Mouse (Mus musculus) ES-E14 (cell line): ENCODE results near the gene Gtf2a2. TPM values are rescaled to one million over a fixed set of nuclear protein-coding genes. Genes with fewer than 3 reads are reported as not detected.

Experiments
- DNase-seq: peaks from one replicate; pipeline ENCODE4 v3.0.0-alpha.2; 2013; ENCODE audit warnings: low read depth, low spot score
- H3K27ac ChIP-seq: 2 replicates; pipeline ENCODE4 v1.5.1; 2012; ENCODE audit warnings: low read depth, mild to moderate bottlenecking, low read length, moderate library complexity, mixed read lengths; ENCODE audit not compliant: poor library complexity, insufficient read depth, severe bottlenecking
- H3K36me3 ChIP-seq: 2 replicates; pipeline ENCODE4 v1.6.1; 2012; ENCODE audit warnings: mild to moderate bottlenecking, low read length, moderate library complexity, mixed read lengths; ENCODE audit not compliant: control insufficient read depth, poor library complexity, insufficient read depth, severe bottlenecking
- H3K4me1 ChIP-seq, 2 experiments: fragments of 150-350 bp in 1 of 2; sonication (generic) in 1 of 2; 2 replicates each; pipeline ENCODE4 v1.6.1; 2012; ENCODE audit warnings: low read length in 2 of 2, mild to moderate bottlenecking in 1 of 2, mixed read lengths in 1 of 2; ENCODE audit not compliant: control insufficient read depth in 2 of 2, insufficient read depth in 2 of 2, poor library complexity in 1 of 2
- H3K4me3 ChIP-seq, 2 experiments: fragments of 150-350 bp in 1 of 2; sonication (generic) in 1 of 2; 2 replicates each; pipeline ENCODE4 v1.5.1; 2012; ENCODE audit warnings: low read length in 2 of 2, low read depth in 1 of 2, mild to moderate bottlenecking in 1 of 2, mixed read lengths in 1 of 2; ENCODE audit not compliant: insufficient read depth in 1 of 2, poor library complexity in 1 of 2, severe bottlenecking in 1 of 2
- H3K9ac ChIP-seq: 2 replicates; pipeline ENCODE4 v1.6.1; 2012; ENCODE audit warnings: low read depth, mild to moderate bottlenecking, low read length, mixed read lengths; ENCODE audit not compliant: poor library complexity, insufficient read depth, severe bottlenecking
- H3K9me3 ChIP-seq: fragments of 150-350 bp; sonication (generic); 2 replicates; pipeline ENCODE4 v1.6.1; 2012; ENCODE audit warnings: low read depth, mild to moderate bottlenecking, low read length; ENCODE audit not compliant: control insufficient read depth, insufficient read depth
- CHD2 ChIP-seq: IDR thresholded peaks from 2 replicates; pipeline ENCODE4 v1.6.1; 2014; ENCODE audit warnings: mild to moderate bottlenecking, low read depth, low read length, inconsistent platforms
- HCFC1 ChIP-seq: IDR thresholded peaks from 2 replicates; pipeline ENCODE4 v1.6.1; 2012; ENCODE audit warnings: low read length, inconsistent platforms, borderline replicate concordance; ENCODE audit not compliant: insufficient read depth
- MAFK ChIP-seq: IDR thresholded peaks from 2 replicates; pipeline ENCODE4 v1.6.1; 2014; ENCODE audit warnings: mild to moderate bottlenecking, low read depth, low read length, inconsistent platforms; ENCODE audit not compliant: insufficient read depth
- ZC3H11A ChIP-seq: IDR thresholded peaks from 2 replicates; pipeline ENCODE4 v1.6.1; 2012; ENCODE audit warnings: low read depth, mild to moderate bottlenecking, inconsistent platforms, low read length, borderline replicate concordance
- ZNF384 ChIP-seq: IDR thresholded peaks from 2 replicates; pipeline ENCODE4 v1.6.1; 2012; ENCODE audit warnings: low read depth, low read length, inconsistent platforms
- in situ Hi-C, 2 experiments: fragments of 600-800 bp; cut with MboI; formaldehyde crosslinking; loops; one replicate each; pipeline ENCODE4 v1.15.1; 2025; ENCODE audit warnings: low sequenced_read_pairs in 2 of 2, inconsistent platforms in 1 of 2; ENCODE audit not compliant: unreplicated experiment in 2 of 2
- total RNA-seq: library from RNA; depleted of rRNA; stranded (reverse); fragments of 300-350 nt; gene quantifications from 2 replicates; pipeline ENCODE4 v1.2.3, GENCODE M21; 2012

The Gtf2a2 gene
- total RNA-seq, 1 experiment = 70.9 TPM

DNA sequence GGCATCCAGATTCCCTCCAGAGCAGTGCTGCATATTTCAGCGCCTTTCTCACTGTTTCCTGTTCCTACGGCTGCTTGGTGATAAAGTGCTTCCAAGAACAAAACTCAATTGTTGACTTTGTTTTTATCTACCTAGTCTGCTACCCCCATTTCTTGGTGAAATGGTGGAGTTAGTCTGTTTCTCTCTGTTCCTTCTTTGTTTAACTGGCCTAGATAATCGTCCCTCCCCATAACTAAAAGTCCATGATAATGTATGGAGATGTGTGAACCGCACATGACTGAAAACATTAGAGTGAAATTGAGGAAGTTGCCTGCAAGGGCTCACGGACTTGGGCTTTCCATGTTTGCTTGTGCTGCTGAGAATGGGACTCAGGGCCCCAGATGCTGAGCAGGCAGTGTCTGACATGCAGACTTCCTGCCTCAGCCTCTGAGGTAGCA, 19.5 kb upstream of the Gtf2a2 start:
- DNase-seq = no peak
- no peaks in the 10 kb centered on the region for H3K9me3 ChIP-seq
- no peak overlapping the region for H3K9ac ChIP-seq
- H3K27ac ChIP-seq = no peak overlapping the region
- no peak overlapping the region for H3K4me3 ChIP-seq
- TF ChIP-seq HCFC1 (no peak), CHD2 (no peak), ZC3H11A (no peak), MAFK (no peak), ZNF384 (no peak)
- in situ Hi-C loops = no loop called here
- peaks cover 8% of the 10 kb centered on the region for H3K36me3 ChIP-seq
- H3K4me1 ChIP-seq = peaks cover 2 to 4% of the 10 kb centered on the region in 2 experiments; a peak in 2 of 4 replicates

DNA sequence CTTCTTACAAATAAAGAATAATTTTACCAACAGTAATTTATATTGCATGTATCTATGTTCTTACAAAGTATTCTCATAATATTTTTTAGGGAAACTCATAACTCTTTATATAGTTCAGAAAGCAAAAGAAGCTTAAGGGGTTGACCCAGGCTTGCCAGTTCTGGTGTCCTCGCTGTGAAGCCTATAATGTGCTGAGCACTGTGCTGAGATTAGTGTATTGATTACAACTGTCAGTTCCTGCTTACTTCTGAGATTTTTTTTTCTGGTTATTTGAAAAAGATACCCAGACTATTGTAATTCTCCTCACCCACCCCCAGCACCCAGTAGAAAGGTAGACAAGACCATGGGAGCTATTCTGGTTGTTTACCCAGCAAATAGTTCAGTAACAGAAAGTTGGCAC, 18.9 kb upstream of the Gtf2a2 start:
- H3K27ac ChIP-seq = no peak overlapping the region
- no peak overlapping the region for H3K4me3 ChIP-seq
- no peak overlapping the region for H3K9ac ChIP-seq
- TF ChIP-seq HCFC1 (no peak), ZC3H11A (no peak), ZNF384 (no peak), MAFK (no peak), CHD2 (no peak)
- no peak for DNase-seq
- peaks cover 2 to 4% of the 10 kb centered on the region in 2 experiments; a peak in 2 of 4 replicates for H3K4me1 ChIP-seq
- in situ Hi-C loops = no loop called here
- peaks cover 8% of the 10 kb centered on the region for H3K36me3 ChIP-seq
- H3K9me3 ChIP-seq = no peaks in the 10 kb centered on the region

DNA sequence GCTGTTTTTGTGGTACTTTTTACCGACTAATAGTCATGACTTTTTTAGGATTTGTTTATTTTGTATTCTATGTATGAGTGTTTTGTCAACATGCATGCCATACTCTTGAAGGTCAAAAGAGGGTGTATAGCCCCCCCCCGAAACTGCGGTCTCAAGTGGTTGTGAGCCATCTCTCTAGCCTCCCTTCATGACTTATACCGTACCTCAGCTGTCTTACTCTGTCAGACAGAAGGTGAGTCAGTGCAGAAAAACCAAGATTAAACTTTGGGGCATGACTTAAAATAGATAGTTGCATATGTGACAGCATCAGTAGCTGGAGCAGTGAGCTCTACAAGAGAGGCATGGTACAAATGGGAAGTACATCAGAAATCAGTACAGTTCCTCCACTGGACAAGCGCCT, 17.8 kb upstream of the Gtf2a2 start:
- H3K9ac ChIP-seq = no peak overlapping the region
- peaks cover 2 to 4% of the 10 kb centered on the region in 2 experiments; a peak in 2 of 4 replicates for H3K4me1 ChIP-seq
- peaks cover 12% of the 10 kb centered on the region for H3K36me3 ChIP-seq
- TF ChIP-seq MAFK = no peak
- no peak overlapping the region for H3K27ac ChIP-seq
- DNase-seq = no peak
- H3K4me3 ChIP-seq = no peak overlapping the region
- H3K9me3 ChIP-seq = no peaks in the 10 kb centered on the region
- in situ Hi-C loops = no loop called here

DNA sequence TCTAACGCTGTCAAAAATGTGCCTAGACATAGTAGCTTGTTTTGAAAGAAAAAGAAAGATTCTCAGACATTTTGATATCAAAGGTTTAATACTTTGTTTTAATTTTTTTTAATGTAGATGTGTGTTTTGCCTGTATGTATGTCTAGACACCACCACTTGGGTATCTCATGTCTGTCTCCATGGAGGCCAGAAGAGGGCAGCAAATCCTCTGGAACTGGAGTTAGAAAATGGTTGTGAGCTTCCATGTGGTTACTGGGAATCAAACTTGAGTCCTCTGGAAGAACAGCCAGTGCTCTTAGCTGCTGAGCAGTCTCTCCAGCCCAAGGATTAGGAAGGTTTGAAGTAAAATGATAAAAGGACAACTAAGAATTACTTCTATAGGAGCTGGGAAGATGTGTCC, 13.0 kb upstream of the Gtf2a2 start:
- Histone ChIP-seq H3K36me3 (peaks cover 27% of the 10 kb centered on the region), H3K9ac (no peak overlapping the region), H3K4me1 (no peaks in the 10 kb centered on the region), H3K4me3 (no peak overlapping the region), H3K9me3 (no peaks in the 10 kb centered on the region), H3K27ac (no peak overlapping the region)
- TF ChIP-seq HCFC1 (no peak), ZC3H11A (0 out of 2 replicates have a peak, but pooled peaks have one; percentile 19)
- DNase-seq = peak; percentile 29
- in situ Hi-C loops = no loop called here

DNA sequence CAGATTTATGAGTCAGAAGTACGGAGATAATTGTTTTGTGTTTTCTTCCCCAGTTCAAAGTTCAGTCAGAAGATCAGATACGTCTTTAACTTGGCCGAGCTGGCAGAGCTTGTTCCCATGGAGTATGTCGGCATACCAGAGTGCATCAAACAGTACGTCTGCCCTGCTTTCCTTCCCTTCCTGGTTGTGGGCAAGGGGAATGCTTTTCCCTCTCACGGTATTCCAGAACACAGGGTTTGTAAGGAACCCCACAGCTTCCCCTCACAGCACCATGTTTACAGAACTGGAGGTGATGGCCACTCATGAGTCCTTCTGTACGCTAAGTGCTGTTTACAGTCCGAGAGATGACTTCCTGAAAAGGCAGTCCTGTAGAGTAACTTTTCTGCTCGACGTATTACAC, 8.8 kb upstream of the Gtf2a2 start:
- in situ Hi-C loops = no loop called here
- H3K9me3 ChIP-seq = no peaks in the 10 kb centered on the region
- no peak overlapping the region for H3K27ac ChIP-seq

More for the DNA sequence above, 8.8 kb upstream of the Gtf2a2 start:
- Histone ChIP-seq H3K9ac (no peak overlapping the region), H3K4me3 (no peak overlapping the region), H3K4me1 (no peaks in the 10 kb centered on the region), H3K36me3 (peaks cover 26% of the 10 kb centered on the region)
- no peak for DNase-seq
- TF ChIP-seq ZC3H11A (no peak), HCFC1 (no peak), CHD2 (no peak), ZNF384 (no peak), MAFK (no peak)
